Mouse (Mus musculus): Measurements from ENCODE around the gene Cnbd2. TPM values are rescaled to one million over a fixed set of nuclear protein-coding genes. Genes with fewer than 3 reads are reported as not detected.

Cnbd2 gene
- polyA plus RNA-seq, 1 experiment from 2014 or later = 2.2 TPM

GRCm38 (mm10) chr2:156421381-156422110, 109.4 kb downstream of the Cnbd2 start:
- ATAC-seq (replicated peaks; ENCODE audit: extremely low read depth, insufficient read depth, low FRiP score) = peak; percentile 30
- H3K27me3 ChIP-seq (ENCODE audit: control insufficient read depth, insufficient read depth, low read length) = peaks cover 30% of the 10 kb centered on the region
- H3K4me3 ChIP-seq (ENCODE audit: low read length) = peak overlapping the region; percentile 56
- no peaks in the 10 kb centered on the region for H3K9me3 ChIP-seq (replicated peaks; ENCODE audit: control insufficient read depth, low read length)
- H3K9ac ChIP-seq (ENCODE audit: low read length) = peak overlapping the region; percentile 72
- no peaks in the 10 kb centered on the region for H3K36me3 ChIP-seq (ENCODE audit: control insufficient read depth, insufficient read depth)
- H3K4me2 ChIP-seq (ENCODE audit: low read depth, low read length) = peak overlapping the region; percentile 98
- peaks cover 15% of the 10 kb centered on the region; the same call in 1 of the 2 replicates for H3K4me1 ChIP-seq (ENCODE audit: control insufficient read depth, insufficient read depth, low read length)
- under 1% methylated on average over 36 of the region's 36 CpGs for WGBS
- H3K27ac ChIP-seq (ENCODE audit: low read length) = no peak overlapping the region

- H3K36me3 ChIP-seq (ENCODE audit: control insufficient read depth, insufficient read depth) = no peaks in the 10 kb centered on the region
- H3K9me3 ChIP-seq (replicated peaks; ENCODE audit: control insufficient read depth, low read length) = no peaks in the 10 kb centered on the region
- 3% methylated on average over 8 of the region's 8 CpGs for WGBS
- 0 out of 2 replicates have a peak overlapping the region, but pooled peaks have one; percentile 5 for H3K4me2 ChIP-seq (ENCODE audit: low read depth, low read length)
- no peak for ATAC-seq (replicated peaks; ENCODE audit: extremely low read depth, insufficient read depth, low FRiP score)
- no peak overlapping the region for H3K4me3 ChIP-seq (ENCODE audit: low read length)
- no peak overlapping the region for H3K9ac ChIP-seq (ENCODE audit: low read length)
- no peak overlapping the region for H3K27ac ChIP-seq (ENCODE audit: low read length)
- peaks cover 30% of the 10 kb centered on the region for H3K27me3 ChIP-seq (ENCODE audit: control insufficient read depth, insufficient read depth, low read length)
- H3K4me1 ChIP-seq (ENCODE audit: control insufficient read depth, insufficient read depth, low read length) = peaks cover 15% of the 10 kb centered on the region; the same call in 1 of the 2 replicates
Observed at GRCm38 (mm10) chr2:156422631-156423030, 110.5 kb downstream of the Cnbd2 start.

GRCm38 (mm10) chr2:156423672-156424071, 111.6 kb downstream of the Cnbd2 start:
- Histone ChIP-seq H3K27ac (ENCODE audit: low read length) (no peak overlapping the region), H3K9me3 (replicated peaks; ENCODE audit: control insufficient read depth, low read length) (no peaks in the 10 kb centered on the region), H3K9ac (ENCODE audit: low read length) (no peak overlapping the region), H3K36me3 (ENCODE audit: control insufficient read depth, insufficient read depth) (no peaks in the 10 kb centered on the region), H3K27me3 (ENCODE audit: control insufficient read depth, insufficient read depth, low read length) (peaks cover 29% of the 10 kb centered on the region), H3K4me1 (ENCODE audit: control insufficient read depth, insufficient read depth, low read length) (peaks cover 15% of the 10 kb centered on the region; the same call in 1 of the 2 replicates), H3K4me3 (ENCODE audit: low read length) (no peak overlapping the region), H3K4me2 (ENCODE audit: low read depth, low read length) (no peak overlapping the region)
- ATAC-seq (replicated peaks; ENCODE audit: extremely low read depth, insufficient read depth, low FRiP score) = no peak
- WGBS = 71% methylated on average over 4 of the region's 4 CpGs

Small RNA genes within 50 kb of the gene (microRNA-seq; reads per million reads assigned to microRNA genes)
- not detected for gene Gm22758
- gene Gm22759 = not detected

Other genes starting within 250 kb of the Cnbd2 start
- 1.4 and 1.6 TPM in 2 replicates for gene Spag4, start 247.1 kb upstream of the Cnbd2 start, polyA plus RNA-seq (2015; fragmentation: Nextera tagmentation; extraction: Ambion mirVana)
- gene Cpne1, start 200.3 kb upstream of the Cnbd2 start, polyA plus RNA-seq (2015; fragmentation: Nextera tagmentation; extraction: Ambion mirVana) = 27.9 and 29.2 TPM in 2 replicates
- 17.7 and 20.7 TPM in 2 replicates for gene Rbm12, start 200.3 kb upstream of the Cnbd2 start, polyA plus RNA-seq (2015; fragmentation: Nextera tagmentation; extraction: Ambion mirVana)
- gene Gm28036, start 185.2 kb upstream of the Cnbd2 start, polyA plus RNA-seq (2015; fragmentation: Nextera tagmentation; extraction: Ambion mirVana) = 10.8 and 14.1 TPM in 2 replicates
- 338 and 361 TPM in 2 replicates for gene Romo1, start 168.3 kb upstream of the Cnbd2 start, polyA plus RNA-seq (2015; fragmentation: Nextera tagmentation; extraction: Ambion mirVana)
- gene Nfs1, start 168.1 kb upstream of the Cnbd2 start, polyA plus RNA-seq (2015; fragmentation: Nextera tagmentation; extraction: Ambion mirVana) = 70.3 and 75.0 TPM in 2 replicates
- gene Rbm39, start 132.1 kb upstream of the Cnbd2 start, polyA plus RNA-seq (2015; fragmentation: Nextera tagmentation; extraction: Ambion mirVana) = 355 and 375 TPM in 2 replicates
- 43.0 and 46.5 TPM in 2 replicates for gene Phf20, start 115.8 kb upstream of the Cnbd2 start, polyA plus RNA-seq (2015; fragmentation: Nextera tagmentation; extraction: Ambion mirVana)
- gene Scand1, start 405 bp downstream of the Cnbd2 start, polyA plus RNA-seq (2015; fragmentation: Nextera tagmentation; extraction: Ambion mirVana) = 45.3 and 48.2 TPM in 2 replicates
- gene Epb41l1, start 108.6 kb downstream of the Cnbd2 start, polyA plus RNA-seq (2015; fragmentation: Nextera tagmentation; extraction: Ambion mirVana) = 0.76 and 0.94 TPM in 2 replicates
- 22.0 and 24.0 TPM in 2 replicates for gene Aar2, start 235.3 kb downstream of the Cnbd2 start, polyA plus RNA-seq (2015; fragmentation: Nextera tagmentation; extraction: Ambion mirVana)